Mouse (Mus musculus): ENCODE results near the gene Taf8.

DNA sequence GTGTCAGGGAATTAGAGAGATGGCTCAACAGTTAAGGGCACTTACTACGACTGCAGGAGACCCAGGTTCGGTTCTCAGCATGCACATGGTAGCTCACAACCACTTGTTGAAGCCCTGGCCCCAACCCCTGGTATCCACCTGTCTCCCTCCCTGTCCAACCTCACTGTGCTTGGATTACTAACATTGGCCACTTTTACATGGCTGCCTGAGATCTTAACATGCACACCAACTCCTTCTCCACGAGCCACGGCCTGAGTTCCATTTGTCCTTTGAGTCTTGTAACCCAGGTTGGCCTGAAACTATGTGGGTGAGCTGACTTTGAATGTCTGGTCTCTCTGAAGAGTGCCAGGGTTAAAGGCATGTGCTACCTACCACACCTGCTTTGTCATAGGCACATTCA lies 4.6 kb upstream of the Taf8 start:
- TF ChIP-seq CHD2 (IDR thresholded peaks at IDR 0.05; ENCODE audit: low read depth, low read length) (no peak), ZNF384 (IDR thresholded peaks at IDR 0.05; ENCODE audit: low read depth, low read length) (no peak), ZC3H11A (IDR thresholded peaks at IDR 0.05; ENCODE audit: borderline replicate concordance, low read depth, low read length) (no peak)

All from ES-E14 (cell line).